Mouse (Mus musculus): Measurements from ENCODE around the gene Phf3. TPM values are rescaled to one million over a fixed set of nuclear protein-coding genes. Genes with fewer than 3 reads are reported as not detected.
"Not testable (repeated sequence)": the region's sequence is repeated elsewhere in the genome, so short reads cannot be mapped to it uniquely, and the experiment has no call there.

Phf3 gene
- polyA plus RNA-seq, 1 experiment: 9.9 TPM

DNA sequence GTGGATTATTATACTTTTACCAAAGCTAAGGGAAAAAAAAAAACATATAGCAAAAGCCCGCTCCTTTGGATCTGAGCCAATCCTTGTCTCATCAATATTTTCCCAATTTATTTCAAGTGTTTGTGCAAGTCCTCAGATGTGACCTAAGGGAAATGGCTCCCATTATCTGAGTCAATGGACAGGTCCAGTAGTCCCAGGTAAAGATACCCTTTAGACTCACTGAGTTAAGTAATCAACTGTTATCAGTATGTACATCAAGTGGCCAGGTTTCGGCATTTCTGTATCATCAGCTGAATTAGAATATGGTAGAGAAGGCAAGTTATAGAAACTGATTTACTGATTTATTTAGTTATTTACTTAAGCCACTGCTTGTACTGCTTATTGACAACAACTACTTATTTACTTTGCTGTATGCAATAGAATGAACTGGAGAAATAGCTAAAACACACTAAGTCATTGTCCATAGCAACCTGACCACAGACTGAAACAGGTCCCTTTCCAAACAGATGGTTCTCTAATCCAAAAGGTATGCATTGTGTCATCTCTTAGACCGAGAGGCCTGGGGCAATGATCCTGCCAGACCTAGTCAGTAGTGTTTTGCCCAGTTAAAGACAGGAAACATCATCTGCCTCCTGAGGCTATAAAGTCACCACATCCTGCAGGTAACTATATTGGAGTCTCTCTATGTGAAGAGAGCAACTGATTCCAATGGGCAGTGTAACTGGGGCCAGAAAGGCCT, 29.9 kb upstream of the Phf3 start:
- Histone ChIP-seq H3K27me3 (ENCODE audit: control insufficient read depth, insufficient read depth, insufficient read length) (no peaks in the 10 kb centered on the region), H3ac (ENCODE audit: control insufficient read depth, insufficient read length, low read depth) (no peak overlapping the region), H3K79me3 (ENCODE audit: low read depth) (no peaks in the 10 kb centered on the region), H3K36me3 (ENCODE audit: control insufficient read depth, insufficient read depth) (no peaks in the 10 kb centered on the region), H3K79me2 (ENCODE audit: control insufficient read depth, insufficient read depth) (no peaks in the 10 kb centered on the region), H3K4me3 (ENCODE audit: insufficient read depth, poor library complexity, severe bottlenecking) (no peak overlapping the region)
- TF ChIP-seq CEBPB (IDR thresholded peaks at IDR 0.05; ENCODE audit: low read depth) (no peak), MYOD1 (IDR thresholded peaks at IDR 0.05; ENCODE audit: control insufficient read depth, insufficient read length, low read depth) (no peak), MAX (IDR thresholded peaks at IDR 0.05) (no peak), FOSL1 (IDR thresholded peaks at IDR 0.05; ENCODE audit: insufficient read depth, low read length, poor library complexity, severe bottlenecking) (no peak), MYOG (IDR thresholded peaks at IDR 0.05; ENCODE audit: control insufficient read depth, extremely low read depth, insufficient read length) (no peak), USF1 (IDR thresholded peaks at IDR 0.05; ENCODE audit: low read depth) (no peak), CTCF (IDR thresholded peaks at IDR 0.05; ENCODE audit: control insufficient read depth, insufficient read depth, insufficient read length) (no peak)

DNA sequence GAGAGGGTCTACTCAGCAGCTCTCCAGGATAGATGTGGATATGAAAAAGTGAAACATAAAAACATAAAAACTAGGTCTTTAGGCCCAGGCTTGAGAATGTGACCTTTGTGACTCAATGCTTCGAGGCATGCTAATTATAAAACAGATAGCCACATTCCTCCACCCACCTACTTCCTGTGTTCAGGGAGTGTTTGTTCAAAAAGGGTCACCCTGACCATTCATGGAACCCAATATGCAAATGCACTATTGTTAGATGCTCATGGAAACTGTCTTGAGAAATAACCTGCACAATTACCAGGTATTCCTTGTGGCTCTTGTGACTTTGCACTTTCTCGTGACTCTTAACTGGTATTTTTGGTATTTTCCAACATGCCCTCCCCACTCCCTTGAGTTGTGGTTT, 25.0 kb upstream of the Phf3 start:
- no peaks in the 10 kb centered on the region for H3K79me2 ChIP-seq (ENCODE audit: control insufficient read depth, insufficient read depth)
- no peaks in the 10 kb centered on the region for H3K27me3 ChIP-seq (ENCODE audit: control insufficient read depth, insufficient read depth, insufficient read length)
- no peak for TF ChIP-seq CEBPB (IDR thresholded peaks at IDR 0.05; ENCODE audit: low read depth)
- no peaks in the 10 kb centered on the region for H3K36me3 ChIP-seq (ENCODE audit: control insufficient read depth, insufficient read depth)
- H3K79me3 ChIP-seq (ENCODE audit: low read depth): no peaks in the 10 kb centered on the region
- H3K4me3 ChIP-seq (ENCODE audit: insufficient read depth, poor library complexity, severe bottlenecking): no peak overlapping the region
- no peak overlapping the region for H3ac ChIP-seq (ENCODE audit: control insufficient read depth, insufficient read length, low read depth)

DNA sequence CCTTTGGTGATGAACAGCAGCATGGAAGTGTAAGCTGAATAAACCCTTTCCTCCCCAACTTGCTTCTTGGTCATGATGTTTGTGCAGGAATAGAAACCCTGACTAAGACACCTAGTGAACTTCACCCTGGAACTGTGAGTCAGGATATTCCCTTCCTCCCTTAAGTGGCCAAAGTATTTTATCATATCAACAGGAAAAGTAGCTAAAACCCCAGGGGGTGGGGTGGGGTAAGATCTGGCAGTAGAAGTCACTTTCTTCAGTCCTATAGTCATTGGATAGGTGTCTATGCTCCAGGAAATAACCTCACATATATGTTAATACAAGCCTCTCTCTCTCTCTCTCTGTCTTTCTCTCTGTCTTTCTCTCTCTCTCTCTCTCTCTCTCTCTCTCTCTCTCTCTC, 21.6 kb upstream of the Phf3 start:
- H3K79me2 ChIP-seq (ENCODE audit: control insufficient read depth, insufficient read depth); H3K79me3 ChIP-seq (ENCODE audit: low read depth); H3K27me3 ChIP-seq (ENCODE audit: control insufficient read depth, insufficient read depth, insufficient read length); H3K4me3 ChIP-seq (ENCODE audit: insufficient read depth, poor library complexity, severe bottlenecking); H3K36me3 ChIP-seq (ENCODE audit: control insufficient read depth, insufficient read depth); H3ac ChIP-seq (ENCODE audit: control insufficient read depth, insufficient read length, low read depth): not testable (repeated sequence)

DNA sequence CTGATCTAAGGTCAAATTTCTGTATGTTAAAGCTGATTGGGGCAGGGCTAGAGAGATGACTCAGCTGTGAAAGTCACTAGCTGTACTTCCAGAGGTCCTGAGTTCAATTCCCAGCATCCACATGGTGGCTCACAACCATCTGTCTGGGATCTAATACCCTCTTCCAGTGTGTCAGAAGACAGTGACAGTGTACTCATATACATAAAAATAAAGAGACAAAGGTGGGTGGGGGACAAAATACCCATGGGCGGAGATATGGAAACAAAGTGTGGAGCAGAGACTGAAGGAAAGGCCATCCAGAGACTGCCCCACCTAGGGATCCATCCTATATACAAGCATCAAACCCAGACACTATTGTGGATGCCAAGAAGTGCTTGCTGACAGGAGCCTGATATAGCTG, 10.1 kb upstream of the Phf3 start:
- H3K27me3 ChIP-seq (ENCODE audit: control insufficient read depth, insufficient read depth, insufficient read length); H3K79me2 ChIP-seq (ENCODE audit: control insufficient read depth, insufficient read depth); H3K4me3 ChIP-seq (ENCODE audit: insufficient read depth, poor library complexity, severe bottlenecking); H3K79me3 ChIP-seq (ENCODE audit: low read depth); H3K36me3 ChIP-seq (ENCODE audit: control insufficient read depth, insufficient read depth); H3ac ChIP-seq (ENCODE audit: control insufficient read depth, insufficient read length, low read depth): not testable (repeated sequence)

DNA sequence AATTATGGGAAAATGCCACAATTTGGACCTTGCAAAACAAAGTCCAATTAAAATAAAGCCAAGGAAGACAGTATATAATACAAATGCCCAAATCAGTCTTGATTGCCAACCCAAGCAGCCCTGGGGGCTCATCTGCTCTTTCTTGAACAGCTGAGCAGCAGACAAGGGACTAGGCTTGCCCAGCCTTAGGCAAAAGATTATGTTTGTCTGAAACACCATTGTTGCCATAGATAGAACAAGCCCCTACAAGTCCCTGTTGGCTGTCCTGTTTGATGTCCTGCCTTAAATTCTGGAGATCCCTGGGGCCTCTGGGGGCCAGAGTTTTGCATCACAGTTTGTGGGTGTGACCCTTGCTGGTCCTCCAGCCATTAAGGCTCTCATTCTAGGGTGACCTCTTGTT, 2.0 kb upstream of the Phf3 start:
- TF ChIP-seq MAX (IDR thresholded peaks at IDR 0.05): no peak
- no peak for TF ChIP-seq CEBPB (IDR thresholded peaks at IDR 0.05; ENCODE audit: low read depth)
- no peak for TF ChIP-seq MYOD1 (IDR thresholded peaks at IDR 0.05; ENCODE audit: control insufficient read depth, insufficient read length, low read depth)
- TF ChIP-seq USF1 (IDR thresholded peaks at IDR 0.05; ENCODE audit: low read depth): no peak
- no peak for TF ChIP-seq MYOG (IDR thresholded peaks at IDR 0.05; ENCODE audit: control insufficient read depth, extremely low read depth, insufficient read length)
- no peak for TF ChIP-seq CTCF (IDR thresholded peaks at IDR 0.05; ENCODE audit: control insufficient read depth, insufficient read depth, insufficient read length)
- TF ChIP-seq FOSL1 (IDR thresholded peaks at IDR 0.05; ENCODE audit: insufficient read depth, low read length, poor library complexity, severe bottlenecking): no peak
- H3K36me3 ChIP-seq (ENCODE audit: control insufficient read depth, insufficient read depth): peaks cover 1% of the 10 kb centered on the region
- H3K79me2 ChIP-seq (ENCODE audit: control insufficient read depth, insufficient read depth): peaks cover 29% of the 10 kb centered on the region
- no peaks in the 10 kb centered on the region for H3K27me3 ChIP-seq (ENCODE audit: control insufficient read depth, insufficient read depth, insufficient read length)
- no peak overlapping the region for H3ac ChIP-seq (ENCODE audit: control insufficient read depth, insufficient read length, low read depth)
- no peak overlapping the region for H3K4me3 ChIP-seq (ENCODE audit: insufficient read depth, poor library complexity, severe bottlenecking)
- H3K79me3 ChIP-seq (ENCODE audit: low read depth): peaks cover 22% of the 10 kb centered on the region

DNA sequence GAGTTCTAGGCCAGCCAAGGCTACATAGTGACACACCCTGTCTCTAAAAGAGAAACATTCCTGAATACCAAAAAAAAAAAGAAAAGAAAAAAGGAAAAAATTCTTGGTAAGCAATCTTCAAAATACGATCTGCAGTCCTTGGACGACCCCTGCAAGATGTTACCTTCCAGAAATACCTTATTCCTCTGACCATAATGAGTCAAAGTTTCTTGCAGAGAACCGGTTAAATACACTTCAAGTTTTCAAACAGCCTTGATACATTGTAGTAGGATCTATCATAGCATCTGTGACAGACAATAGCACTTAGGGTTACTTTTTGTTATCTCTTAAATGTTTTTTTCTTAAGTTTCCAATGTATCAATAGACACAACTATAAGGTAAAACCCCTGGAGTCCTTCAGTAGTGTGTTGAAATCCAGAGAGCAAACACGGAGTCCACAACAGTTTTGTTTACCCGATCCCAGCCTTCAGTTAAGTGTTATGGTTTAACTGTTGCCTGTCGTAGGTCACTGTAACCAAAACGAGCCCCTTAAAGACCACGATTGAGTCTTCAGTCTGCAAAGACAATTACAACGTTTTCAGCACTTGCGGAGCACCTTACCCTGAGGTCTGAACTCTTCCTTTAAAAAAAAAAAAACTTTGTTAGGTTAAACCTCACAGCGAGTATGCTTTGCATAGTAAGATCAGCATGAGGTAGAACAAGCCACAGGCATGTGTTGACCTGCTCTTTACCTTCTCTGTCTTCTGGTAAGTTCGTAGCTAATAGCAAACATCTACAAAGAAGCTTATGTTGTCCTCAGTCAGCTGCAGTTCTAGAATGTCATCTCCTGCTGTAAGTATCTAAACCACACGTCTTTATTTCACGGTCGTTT, 775 bp upstream of the Phf3 start:
- peak overlapping the region; percentile 65 for H3K4me3 ChIP-seq (ENCODE audit: insufficient read depth, poor library complexity, severe bottlenecking)
- H3K36me3 ChIP-seq (ENCODE audit: control insufficient read depth, insufficient read depth): peaks cover 7% of the 10 kb centered on the region
- peak overlapping the region; percentile 97 for H3ac ChIP-seq (ENCODE audit: control insufficient read depth, insufficient read length, low read depth)
- TF ChIP-seq CTCF (IDR thresholded peaks at IDR 0.05; ENCODE audit: control insufficient read depth, insufficient read depth, insufficient read length) (no peak), FOSL1 (IDR thresholded peaks at IDR 0.05; ENCODE audit: insufficient read depth, low read length, poor library complexity, severe bottlenecking) (no peak), MYOG (IDR thresholded peaks at IDR 0.05; ENCODE audit: control insufficient read depth, extremely low read depth, insufficient read length) (no peak), CEBPB (IDR thresholded peaks at IDR 0.05; ENCODE audit: low read depth) (no peak)
- peaks cover 41% of the 10 kb centered on the region for H3K79me2 ChIP-seq (ENCODE audit: control insufficient read depth, insufficient read depth)
- H3K27me3 ChIP-seq (ENCODE audit: control insufficient read depth, insufficient read depth, insufficient read length): no peaks in the 10 kb centered on the region
- peaks cover 35% of the 10 kb centered on the region for H3K79me3 ChIP-seq (ENCODE audit: low read depth)

Data from C2C12 (cell line).